Mouse (Mus musculus) v-Abl transformed pro-B cells (cell line): ENCODE measurements around the gene Myl6b.

Experiments used
- in situ Hi-C, 2 experiments: fragments of 400-800 bp; cut with MboI; formaldehyde crosslinking; loops; one replicate each; pipeline ENCODE4 v1.15.1; 2025; ENCODE audit not compliant: unreplicated experiment in 2 of 2

The Myl6b gene

DNA sequence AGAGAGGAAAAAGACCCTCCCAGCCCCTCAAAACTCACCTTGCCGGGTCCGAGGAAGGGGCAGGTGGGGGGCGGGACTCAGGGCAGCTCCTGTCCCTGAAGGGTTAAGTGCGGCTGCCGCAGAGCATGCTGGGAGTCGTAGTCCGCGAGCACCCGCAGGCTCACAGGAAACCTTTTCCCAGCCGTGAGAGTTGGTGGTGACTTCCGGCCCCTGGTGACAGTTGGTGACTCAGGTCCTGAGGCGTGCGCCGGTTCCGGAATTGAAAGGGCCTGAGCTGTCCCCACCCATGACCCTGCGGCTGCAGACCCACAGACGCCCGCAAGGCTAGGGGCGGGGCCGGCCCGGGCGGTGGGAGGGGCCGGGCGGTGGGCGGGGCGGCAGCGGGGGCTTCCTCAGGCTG is at the start of gene Myl6b:
Gene Myl6b (minus strand): TSS at position 96 of the 400 bp plus-strand sequence.
- in situ Hi-C loops = no loop called here

DNA sequence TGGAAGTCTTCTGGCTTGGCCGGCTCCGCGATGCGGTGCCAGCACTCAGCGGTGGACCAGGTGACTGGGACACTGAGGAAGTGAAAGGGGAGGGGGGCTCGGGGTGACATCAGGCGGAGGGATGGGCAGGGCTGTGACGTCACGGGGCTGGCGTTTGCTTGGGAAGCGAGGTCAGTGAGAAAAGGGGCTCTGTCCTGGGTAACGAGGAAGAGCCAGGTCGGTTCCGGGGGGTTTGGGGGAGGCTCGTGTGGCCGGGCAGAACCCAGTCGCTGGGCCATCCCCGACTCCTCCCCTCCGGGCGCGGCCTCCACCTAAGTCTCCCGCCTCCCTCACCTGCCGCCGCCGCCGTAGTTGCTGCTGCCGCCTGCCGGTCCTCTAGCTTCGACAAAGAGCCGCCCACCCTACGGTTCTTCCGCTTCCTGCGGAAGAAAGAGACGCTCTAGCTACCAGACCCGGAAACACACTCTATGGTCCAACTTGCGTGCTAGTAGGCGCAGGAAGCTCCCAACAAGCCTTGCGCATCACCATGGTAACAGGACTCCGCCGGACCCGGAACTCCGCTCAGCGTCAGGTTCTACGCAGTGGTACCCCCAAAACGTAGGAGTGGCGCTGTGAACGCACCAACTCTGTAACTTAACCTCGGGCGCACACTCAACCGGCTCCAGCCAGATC is 49.0 kb upstream of the Myl6b start, which contains the start of gene Zc3h10:
Gene Zc3h10 (minus strand): TSS at position 414 of the 672 bp plus-strand sequence.
- in situ Hi-C loops = loop anchor here (5.0 to 10.0 kb wide), 4 partner anchors 127 to 213 kb away; partner anchors contain the start of genes Cs (in 2 of the 2), Coq10a (in 1 of the 2) and Suox (in 1 of the 2)

DNA sequence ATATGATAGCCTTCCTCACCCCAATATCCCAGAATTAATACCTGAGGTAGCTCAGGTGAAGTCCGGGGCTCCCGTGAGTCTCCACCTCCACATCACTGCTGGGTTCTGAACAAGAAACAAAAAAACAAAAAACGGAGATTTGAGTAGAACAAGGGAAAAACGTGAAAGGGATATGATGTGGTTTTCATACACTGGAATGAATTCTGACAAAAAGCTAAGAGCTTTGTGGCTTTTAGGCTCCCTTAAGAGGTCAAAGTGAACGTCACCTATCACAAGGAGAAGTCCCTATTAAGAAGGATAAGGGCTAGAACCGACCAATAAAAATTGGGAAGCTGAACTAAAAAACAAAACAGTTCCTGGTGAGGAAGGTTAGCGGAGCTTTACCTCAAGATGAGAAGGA is 48.3 kb upstream of the Myl6b start:
- in situ Hi-C loops = loop anchor here (5.0 to 10.0 kb wide), 4 partner anchors 128 to 212 kb away; partner anchors contain the start of genes Cs (in 2 of the 2), Coq10a (in 1 of the 2) and Suox (in 1 of the 2)

DNA sequence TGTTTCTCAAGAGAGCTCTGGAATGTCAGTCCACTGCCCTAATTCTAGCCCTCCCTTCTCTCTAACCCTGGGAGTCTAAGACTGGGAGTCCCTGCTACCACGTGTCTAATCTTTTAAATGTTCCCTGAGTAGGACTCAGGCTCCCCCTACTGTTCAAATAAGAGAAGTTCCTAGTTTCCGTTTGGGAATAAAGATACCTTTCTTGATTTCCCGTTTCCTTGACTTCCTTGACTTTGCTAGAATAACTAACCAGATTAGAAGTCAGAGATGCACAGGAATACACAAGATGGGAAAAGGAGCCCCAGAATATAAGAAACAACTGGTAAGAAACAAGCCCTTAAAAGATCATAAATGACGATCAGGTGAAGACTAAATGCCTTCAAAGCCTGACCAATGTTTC is 47.9 kb upstream of the Myl6b start:
- in situ Hi-C loops = loop anchor here (5.0 to 10.0 kb wide), 4 partner anchors 128 to 212 kb away; partner anchors contain the start of genes Cs (in 2 of the 2), Coq10a (in 1 of the 2) and Suox (in 1 of the 2)

DNA sequence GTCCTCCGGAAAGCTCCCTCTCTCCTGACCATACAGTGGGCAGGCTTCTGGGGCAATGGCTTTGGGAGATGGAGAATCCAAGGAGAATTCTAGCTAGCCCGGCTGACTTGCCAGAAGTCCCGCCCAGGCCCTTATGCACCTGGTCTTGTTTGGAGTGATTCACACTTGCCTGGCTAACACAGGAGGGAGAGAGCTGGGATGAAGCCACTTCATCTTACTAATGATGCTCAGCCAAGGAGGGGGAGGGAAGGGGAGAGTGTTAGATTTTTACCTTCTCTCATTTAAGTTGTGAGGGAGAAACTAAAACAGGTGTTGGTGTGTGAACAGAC is 47.0 kb upstream of the Myl6b start:
- in situ Hi-C loops = loop anchor here (5.0 to 10.0 kb wide), 4 partner anchors 129 to 211 kb away; partner anchors contain the start of genes Cs (in 2 of the 2), Coq10a (in 1 of the 2) and Suox (in 1 of the 2)

DNA sequence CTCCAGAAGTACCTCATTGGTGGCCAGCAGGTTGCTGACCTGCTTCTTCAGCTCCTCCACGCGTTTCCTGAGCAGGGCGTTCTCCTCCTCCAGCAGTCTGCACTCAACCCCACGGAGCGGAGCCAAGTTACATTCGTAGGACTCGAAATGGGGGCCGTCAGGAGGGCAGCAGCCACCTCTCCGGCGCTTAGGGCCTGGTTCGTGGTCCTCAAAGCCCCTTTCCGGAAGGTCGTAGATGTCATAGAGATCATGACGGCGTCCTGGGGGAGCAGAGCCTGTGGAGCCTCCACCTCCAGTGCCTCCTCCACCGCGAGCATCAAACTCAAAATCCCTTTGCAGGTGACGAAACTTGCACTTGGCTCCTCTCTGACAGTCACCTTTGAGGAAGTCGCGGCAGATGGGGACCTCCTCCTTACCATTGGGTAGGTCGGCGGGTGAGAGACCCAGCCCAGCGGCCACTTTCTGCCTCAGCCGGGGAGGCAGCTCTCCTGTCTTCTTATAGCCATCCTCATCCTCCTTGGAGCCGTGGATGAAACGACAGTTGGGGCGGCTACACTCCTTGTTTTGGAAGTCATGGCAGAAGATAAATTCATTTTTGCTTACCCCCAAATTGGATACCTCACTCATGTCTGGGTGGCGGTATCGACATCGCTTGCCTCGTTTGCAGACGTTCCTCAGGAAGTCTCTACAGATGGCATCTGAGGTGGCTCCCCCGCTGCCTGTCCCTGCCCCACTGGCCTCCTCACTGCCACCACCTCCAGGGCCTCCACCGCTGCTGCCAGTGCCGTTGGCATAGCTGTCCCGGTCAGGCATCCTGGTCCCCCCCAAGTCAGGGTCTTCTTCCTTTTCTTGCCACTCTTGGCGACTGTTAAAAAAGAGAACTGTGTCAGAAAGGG is 46.4 kb upstream of the Myl6b start:
- in situ Hi-C loops = loop anchor here (5.0 to 10.0 kb wide), 4 partner anchors 130 to 210 kb away; partner anchors contain the start of genes Cs (in 2 of the 2), Coq10a (in 1 of the 2) and Suox (in 1 of the 2)

DNA sequence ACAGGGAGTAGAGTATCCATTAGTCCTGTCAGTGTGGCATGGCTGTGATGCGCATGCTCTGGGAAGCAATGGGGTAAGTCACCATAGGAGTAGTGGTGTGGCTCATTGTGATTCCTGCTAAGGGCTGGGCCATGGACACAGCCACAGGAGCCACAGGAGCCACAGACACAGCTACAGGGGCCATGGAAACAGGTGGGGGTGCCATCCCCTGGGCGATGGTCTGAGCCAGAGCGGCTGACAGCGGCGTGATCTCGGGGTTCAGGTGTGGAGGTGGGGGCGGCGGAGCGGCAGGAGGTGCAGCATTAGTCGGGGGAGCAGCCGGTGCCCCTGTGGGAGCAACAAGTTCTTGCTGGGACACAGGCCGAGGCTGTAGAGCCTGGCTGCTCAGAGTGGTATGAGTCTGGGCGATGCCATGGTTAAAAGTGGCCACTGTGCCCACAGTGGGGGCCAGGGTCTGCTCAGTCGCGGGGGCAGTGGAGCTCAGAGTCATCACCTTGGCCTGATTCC is 45.7 kb upstream of the Myl6b start:
- in situ Hi-C loops = loop anchor here in 1 of 2 experiments (10.0 kb wide), 2 partner anchors 131 to 209 kb away; partner anchors contain the start of genes Cs and Suox

DNA sequence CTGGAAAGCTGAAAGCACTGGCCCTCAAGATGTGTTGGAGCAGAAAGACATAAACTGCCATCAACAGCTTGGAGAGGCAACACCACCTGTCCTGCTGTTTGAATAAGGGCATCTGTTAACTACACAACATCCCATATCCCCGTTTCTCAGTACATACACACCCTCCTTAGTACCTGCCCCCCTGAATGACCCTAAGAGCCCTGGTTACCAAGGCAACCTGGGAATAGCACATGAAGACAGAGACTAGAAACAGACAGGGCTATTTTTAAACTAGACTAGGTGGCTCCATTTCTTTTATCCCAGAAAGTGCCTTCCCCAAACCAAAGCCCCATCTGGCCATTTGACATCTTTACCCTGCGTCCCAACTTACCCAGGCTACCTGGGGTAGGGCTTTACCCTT is 44.6 kb upstream of the Myl6b start:
- in situ Hi-C loops = loop anchor here in 1 of 2 experiments (10.0 kb wide), 2 partner anchors 132 to 208 kb away; partner anchors contain the start of genes Cs and Suox

DNA sequence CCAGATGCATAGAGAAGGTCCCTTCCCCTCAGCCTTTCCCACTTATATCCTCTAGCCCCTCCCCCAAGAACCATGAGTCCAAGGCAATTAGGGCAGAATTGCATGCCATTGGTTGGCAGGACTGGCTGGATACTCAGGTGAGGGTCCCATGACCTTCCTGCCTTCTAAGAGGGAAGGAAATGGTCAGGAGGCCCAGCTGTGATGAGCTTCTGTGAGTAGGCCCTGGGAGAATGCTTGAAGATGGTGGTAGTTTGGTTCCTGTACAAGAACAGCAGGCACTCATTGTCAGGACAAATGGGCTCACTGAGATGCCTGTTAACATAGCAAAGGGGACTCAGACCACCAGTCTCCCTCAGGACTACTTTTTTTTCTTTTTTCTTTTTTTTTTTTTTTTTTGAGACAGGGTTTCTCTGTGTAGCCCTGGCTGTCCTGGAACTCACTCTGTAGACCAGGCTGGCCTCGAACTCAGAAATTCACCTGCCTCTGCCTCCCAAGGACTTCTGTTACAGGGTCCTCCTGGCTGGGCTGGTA is 39.9 kb upstream of the Myl6b start:
- in situ Hi-C loops = loop anchor here in 1 of 2 experiments (5.0 kb wide), 1 partner anchor 46 kb away; the partner anchor contains the start of gene Myl6

DNA sequence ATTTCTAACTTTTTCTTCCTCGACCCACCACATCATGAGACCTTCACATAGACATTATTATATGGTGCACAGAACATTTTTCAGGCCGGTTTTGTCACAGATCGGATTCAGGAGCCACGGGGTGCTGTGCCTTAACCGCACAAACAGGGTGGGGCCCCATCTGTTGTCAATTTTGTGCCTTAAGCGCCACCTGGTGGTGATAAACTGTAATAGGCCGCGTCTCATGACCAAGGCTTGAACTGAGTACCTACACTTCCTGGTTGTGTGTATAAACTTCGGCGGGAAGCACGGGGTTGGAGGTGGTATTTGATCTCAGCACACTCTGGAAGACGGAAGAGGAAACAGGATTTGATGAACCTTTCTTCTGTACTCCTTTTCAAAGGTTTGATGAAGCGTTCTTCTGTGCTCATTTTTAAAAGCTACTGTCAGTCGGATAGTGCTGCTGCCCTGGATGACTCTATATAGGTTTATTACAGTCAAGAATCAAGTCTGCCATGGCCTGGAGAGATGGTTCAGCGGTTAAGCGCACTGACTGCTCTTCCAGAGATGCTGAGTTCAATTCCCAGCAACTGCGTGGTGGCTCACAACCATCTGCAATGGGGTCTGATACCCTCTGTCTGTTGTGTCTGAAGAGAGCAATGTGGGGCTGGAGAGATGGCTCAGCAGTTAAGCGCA is 37.9 kb upstream of the Myl6b start:
- in situ Hi-C loops = loop anchor here in 1 of 2 experiments (5.0 kb wide), 1 partner anchor 44 kb away; the partner anchor contains the start of gene Myl6

DNA sequence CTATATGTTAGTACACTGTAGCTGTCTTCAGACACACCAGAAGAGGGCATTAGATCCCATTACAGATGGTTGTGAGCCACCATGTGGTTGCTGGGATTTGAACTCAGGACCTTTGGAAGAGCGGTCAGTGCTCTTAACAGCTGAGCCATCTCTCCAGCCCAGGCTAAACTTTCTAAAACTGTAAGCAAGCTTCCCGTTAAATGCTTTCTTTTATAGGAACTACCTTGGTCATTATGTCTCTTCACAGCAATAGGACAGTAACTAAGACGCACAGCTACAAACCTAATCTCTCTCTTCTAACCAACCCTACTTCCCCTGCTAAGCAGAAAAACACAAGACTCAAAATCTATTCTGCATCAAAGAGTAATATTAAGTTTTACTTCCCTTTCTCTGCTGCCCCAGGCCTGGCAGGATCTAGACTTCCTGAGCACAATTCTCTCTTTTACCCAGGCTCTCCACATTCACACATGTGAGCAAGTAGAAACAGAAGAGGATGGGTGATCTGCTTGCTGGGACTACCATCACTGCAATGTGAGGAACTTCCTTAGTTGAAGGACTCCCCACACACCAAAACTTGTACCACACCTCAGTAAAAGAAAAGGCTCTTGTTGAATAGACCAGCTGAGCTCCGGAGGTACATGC is 37.3 kb upstream of the Myl6b start:
- in situ Hi-C loops = loop anchor here in 1 of 2 experiments (5.0 kb wide), 1 partner anchor 43 kb away; the partner anchor contains the start of gene Myl6

DNA sequence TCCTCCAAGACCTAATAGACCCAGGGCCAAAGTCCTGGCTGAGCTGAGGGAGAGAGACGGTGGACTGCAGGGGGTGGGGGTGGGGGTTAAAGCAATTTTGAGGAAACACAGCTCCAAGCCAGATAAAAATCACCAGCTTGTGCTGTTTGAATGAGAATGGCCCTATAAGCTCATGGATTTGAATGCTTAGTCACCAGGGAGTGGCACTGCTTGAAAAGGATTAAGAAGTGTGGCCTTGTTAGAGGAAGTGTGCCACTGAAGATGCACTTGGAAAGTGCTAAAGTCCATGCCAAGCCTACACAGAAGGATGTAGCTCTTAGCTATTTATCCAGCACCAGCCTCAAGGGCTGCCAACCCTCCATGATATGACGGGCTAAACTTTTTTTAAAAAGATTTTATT is 36.7 kb upstream of the Myl6b start:
- in situ Hi-C loops = loop anchor here in 1 of 2 experiments (5.0 kb wide), 1 partner anchor 43 kb away; the partner anchor contains the start of gene Myl6

DNA sequence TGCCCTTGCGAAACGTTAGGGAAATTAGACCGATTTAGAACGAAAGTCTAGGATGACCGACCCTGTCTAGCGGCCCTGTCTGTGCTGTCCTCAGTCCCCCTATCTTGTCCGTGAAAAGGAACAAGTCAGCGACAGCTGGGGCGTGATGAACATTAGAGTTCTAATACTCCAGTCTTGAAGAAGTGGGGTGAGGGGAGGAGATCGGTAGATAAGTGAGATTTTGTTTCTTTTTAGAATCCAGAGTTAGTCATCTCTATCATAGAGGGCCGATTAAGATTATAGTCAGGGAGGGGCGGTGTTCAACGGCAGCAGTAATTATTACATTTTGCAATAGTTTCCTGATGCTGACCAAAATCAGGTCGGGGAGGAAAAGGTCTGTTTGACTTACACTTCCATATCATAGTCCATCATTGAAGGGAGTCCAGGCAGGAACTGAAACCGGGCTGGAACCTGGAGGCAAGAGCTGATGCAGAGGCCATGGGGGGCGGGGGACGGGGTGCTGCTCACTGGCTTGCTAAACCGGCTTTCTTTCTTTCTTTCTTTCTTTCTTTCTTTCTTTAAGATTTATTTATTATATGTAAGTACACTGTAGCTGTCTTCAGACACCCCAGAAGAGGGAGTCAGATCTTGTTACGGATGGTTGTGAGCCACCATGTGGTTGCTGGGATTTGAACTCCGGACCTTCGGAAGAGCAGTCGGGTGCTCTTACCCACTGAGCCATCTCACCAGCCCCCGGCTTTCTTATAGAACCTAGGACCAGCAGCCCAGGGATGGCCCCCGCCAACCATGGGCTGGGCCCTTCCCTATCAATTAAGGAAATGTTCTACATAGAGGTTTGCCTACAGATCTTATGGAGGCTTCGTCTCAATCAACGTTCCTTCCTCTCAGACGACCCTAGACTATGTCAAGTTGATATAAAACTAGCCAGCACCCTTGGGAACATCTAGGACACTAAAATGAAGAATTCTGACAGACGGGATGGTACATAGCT is 28.2 kb upstream of the Myl6b start:
- in situ Hi-C loops = loop anchor here in 1 of 2 experiments (5.0 kb wide), 2 partner anchors 34 to 64 kb away; partner anchors contain the start of gene Myl6

DNA sequence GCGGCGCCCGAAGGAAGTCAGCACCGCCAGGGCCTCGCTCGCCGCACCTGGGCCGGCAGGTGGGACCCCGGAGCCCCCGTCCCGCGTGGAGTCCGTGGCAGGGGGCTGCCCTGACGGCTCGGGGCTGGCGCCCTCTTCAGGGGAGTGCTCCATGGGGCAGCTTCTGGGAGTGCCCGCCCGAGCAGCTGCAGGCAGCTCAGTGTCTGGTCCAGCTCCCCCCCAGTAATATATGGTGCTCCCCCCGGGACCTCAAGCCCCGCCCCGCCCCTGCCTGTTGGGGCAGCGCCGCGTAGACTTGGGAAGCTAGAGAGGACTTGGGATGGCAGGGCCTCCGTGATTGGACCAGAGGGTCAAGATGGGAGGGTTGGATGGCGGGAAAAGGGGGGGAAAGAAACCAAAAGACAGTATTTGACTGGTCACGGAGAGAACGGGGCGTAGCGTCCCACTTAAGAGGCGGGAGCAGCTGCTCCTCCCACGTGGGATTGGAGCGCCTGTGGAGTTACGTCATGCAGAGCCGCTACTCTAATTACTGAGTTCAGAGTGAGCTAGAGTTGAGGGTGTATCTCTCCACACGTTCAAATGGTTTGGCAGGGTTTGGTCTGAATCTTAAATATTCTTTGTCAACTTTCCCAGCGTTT is 27.3 kb upstream of the Myl6b start, which contains the start of gene Esyt1:
Gene Esyt1 (minus strand): TSS at position 201 of the 638 bp plus-strand sequence.
- in situ Hi-C loops = loop anchor here in 1 of 2 experiments (5.0 kb wide), 2 partner anchors 33 to 63 kb away; partner anchors contain the start of gene Myl6

DNA sequence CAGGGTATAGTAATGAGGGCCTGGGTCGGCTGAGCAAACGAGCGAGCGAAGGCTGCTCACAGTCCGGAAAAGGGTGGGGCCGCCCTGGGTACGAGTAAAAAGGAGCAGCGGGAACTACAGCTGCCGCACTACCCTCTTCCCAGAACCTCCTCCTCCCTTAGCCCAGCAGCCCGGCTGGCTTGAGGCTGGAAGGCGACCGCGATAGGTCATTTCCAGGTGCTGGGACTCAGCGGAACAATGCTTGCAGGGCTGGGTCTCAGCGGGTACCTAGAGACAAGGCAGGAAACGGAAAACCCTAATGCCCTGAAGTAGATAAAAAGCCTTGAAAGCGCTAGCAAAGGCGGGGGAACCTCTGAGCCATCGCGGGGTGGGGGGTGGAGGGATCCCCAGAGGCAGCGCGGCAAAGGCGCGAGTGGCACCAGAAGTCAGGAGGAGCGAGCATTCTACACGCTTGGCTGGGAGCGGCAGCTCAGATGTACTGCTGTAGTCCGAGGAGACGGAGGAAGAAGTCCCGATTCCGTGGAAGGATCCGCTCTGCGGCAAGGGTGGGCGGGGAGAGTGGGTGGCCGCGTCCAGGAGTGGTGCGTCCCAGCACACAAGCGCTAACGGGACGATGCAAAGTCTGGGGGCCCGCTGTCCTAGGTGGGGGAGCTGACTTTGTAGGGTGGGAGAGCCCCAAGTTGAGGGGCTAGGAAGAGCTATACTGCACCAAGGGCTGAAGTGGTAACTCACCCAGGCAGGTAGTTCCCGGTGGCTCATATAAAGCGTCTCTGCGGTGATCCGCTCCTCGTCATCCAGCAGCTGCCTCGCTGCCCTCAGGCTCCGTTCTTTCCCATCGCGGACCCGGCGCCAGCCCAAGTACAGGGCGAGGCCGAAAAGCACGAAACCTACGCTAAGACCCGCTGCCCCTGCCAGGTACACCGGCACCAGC is 26.5 kb upstream of the Myl6b start:
- in situ Hi-C loops = loop anchor here in 1 of 2 experiments (5.0 kb wide), 2 partner anchors 33 to 63 kb away; partner anchors contain the start of gene Myl6
